Mouse (Mus musculus): Measurements from ENCODE around the gene Cntn5.
"Not testable (repeated sequence)": the region's sequence is repeated elsewhere in the genome, so short reads cannot be mapped to it uniquely, and the experiment has no call there.

Gene Cntn5

GRCm38 (mm10) chr9:10657144-10657748 lies 247.3 kb downstream of the Cntn5 start:
- CTCF ChIA-PET, result no interaction called here

GRCm38 (mm10) chr9:10650632-10651031 lies 253.9 kb downstream of the Cntn5 start:
- CTCF ChIA-PET, result no interaction called here

GRCm38 (mm10) chr9:10645951-10646350 lies 258.6 kb downstream of the Cntn5 start:
- CTCF ChIA-PET, result no interaction called here

- CTCF ChIA-PET, result no interaction called here
These were observed 259.3 kb downstream of the Cntn5 start for GRCm38 (mm10) chr9:10645045-10645830.

DNA sequence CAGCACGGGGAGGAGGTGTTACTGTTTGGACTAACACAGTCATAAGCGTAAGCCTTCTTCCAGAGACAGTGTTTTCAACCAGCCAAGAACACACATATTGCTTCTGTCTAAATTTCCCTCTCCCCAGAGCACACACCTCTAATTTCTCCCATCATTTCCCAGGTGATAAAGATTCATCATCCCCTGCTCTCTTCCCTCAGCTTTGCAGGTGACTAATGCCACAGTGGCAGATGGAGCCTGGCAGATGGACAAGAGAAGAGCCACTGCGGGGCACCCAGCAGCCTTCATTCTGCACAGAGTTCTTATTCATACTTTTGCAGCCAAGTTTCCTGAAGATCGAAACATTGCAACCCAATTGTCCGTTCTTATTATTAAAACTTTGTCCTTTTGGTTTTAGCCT lies 286.5 kb downstream of the Cntn5 start:
- CTCF ChIA-PET, result no interaction called here

DNA sequence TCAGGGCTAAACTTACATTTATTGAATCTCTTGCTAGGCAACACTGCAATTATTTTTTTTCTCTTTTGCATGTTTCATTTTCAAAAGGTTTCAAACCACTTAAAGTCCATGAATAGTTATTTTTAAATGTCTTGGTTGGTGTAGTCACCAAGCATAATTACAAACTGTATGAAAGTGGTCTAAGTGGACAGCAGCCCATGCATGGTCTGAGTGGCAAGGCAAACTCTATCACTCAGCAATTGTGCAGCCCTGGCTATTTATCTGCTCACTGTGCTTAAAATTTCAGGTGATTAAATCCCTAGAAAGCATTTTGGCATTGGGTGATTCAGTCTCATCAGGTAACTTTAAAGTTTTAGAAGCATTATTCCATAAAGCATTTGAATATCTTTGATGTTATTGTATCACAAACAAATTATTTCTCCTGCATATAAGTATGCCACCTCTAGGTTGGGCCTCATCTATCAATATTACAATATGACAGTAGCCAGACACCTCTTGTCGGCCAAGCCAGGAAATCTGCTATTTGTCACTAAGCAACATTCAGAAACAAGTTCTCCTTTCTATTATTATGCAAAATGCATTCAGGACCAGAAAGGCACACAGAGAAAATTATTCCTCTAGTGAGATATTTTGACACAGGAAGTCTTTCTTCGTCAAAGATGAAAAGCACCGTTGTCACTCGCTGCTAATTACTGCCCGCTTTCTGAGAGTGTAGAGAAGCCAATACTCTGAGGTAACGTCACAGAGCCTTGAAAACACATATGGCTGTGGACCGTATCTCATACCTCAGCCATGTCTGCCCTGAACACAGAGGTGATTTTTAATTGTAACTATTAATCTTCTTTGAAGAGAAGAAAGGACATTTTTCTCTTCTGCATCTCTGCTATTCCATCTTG lies 329.0 kb downstream of the Cntn5 start:
- CTCF ChIA-PET, result no interaction called here

- CTCF ChIA-PET, result no interaction called here
These were observed 334.7 kb downstream of the Cntn5 start for GRCm38 (mm10) chr9:10569830-10570229.

DNA sequence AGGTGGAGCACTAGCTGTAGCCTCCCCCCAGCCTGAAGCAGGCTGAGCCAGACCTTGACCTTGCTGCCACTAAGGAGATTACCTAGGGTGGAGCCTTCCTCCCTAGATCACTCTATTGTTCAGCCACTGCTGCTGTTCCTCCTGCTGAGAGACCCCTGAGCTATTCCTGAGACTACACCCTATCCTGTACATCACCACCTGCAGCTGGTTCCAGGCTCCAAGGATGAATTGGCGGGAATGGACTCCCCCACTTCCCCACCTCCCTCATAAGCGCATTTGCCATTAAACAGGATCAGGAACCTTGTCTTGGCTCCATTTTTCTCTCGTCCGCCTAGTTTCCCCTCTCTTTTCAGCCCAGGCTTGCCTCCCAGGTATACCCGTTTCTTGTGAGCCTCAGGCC lies 363.7 kb downstream of the Cntn5 start:
- CTCF ChIA-PET, result not testable (repeated sequence)

DNA sequence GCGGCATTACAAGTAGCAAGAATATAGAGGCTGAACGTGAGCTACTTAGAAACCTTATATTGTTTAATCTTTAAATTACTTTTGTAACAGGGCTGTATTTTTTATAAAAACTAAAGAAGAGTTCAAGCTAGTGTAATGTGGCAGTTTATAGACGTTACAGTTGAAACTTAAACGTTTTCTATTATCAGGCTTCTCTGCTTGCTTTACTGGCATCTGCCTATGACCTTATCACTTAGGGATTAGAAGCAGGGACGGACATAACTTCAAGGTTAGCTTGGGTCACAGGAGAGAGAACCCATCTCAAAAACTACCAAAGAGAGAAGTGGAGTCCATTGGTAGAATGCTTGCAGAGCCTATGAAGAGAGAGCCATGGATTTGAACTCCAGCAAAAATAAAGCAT lies 372.3 kb downstream of the Cntn5 start:
- CTCF ChIA-PET, result no interaction called here

- CTCF ChIA-PET, result no interaction called here
These were observed 373.5 kb downstream of the Cntn5 start for GRCm38 (mm10) chr9:10531087-10531486.

GRCm38 (mm10) chr9:10529528-10529927 lies 375.0 kb downstream of the Cntn5 start:
- CTCF ChIA-PET, result no interaction called here

- CTCF ChIA-PET, result no interaction called here
These were observed 375.5 kb downstream of the Cntn5 start for GRCm38 (mm10) chr9:10529113-10529512.

DNA sequence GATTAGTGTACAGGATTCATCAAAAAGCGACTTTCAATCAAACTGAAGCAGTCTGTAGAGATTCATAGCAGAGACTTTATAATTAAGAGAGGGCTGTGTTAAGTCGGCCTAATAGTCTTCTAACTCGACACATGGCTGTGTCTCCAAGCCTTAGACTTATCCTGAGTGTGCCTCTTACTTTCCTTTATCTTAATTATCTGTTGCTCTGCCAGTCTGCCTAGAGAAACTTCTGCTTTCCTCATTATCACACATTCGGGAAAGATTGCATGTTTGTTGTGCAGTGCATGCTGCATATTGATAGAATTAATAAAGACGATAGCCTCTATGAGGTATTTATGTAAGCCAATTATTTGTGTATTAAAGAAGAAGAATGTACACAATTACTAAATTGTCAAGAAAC lies 375.9 kb downstream of the Cntn5 start:
- CTCF ChIA-PET, result no interaction called here

DNA sequence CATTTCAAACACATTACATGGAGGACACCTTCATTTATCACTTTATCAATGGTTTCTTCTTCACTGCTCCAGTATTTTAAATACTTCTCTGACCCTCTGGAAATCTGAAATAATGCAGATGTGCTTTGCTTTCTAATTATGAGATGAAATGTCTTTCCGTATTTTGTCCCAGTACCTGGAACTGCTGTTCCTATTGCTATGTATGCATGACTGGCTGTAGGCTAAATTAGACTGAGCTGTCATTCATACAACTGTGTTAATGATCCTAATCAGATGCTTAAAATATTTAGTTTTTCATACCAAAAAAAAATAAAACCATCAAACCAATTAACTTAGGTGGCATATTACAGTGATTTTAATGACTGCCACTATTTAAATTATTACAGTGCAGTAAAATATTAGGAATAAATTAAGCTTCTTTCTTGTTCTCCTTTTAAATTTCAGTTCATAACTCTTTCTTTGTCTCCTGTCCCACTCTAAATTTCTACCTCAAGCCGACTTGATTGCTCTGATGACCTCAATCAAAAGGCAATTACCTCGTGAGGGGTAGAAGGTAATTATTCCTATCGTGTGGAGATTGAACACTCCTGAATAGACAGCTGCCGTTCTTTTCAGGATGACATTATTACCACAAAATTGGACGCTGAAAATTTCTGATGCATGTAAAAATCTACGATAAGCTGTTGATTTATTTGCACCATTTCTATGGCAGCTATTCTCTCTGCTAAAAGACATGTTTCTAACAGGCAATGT lies 378.5 kb downstream of the Cntn5 start:
- CTCF ChIA-PET, result no interaction called here

GRCm38 (mm10) chr9:10522604-10523003 lies 382.0 kb downstream of the Cntn5 start:
- CTCF ChIA-PET, result no interaction called here

DNA sequence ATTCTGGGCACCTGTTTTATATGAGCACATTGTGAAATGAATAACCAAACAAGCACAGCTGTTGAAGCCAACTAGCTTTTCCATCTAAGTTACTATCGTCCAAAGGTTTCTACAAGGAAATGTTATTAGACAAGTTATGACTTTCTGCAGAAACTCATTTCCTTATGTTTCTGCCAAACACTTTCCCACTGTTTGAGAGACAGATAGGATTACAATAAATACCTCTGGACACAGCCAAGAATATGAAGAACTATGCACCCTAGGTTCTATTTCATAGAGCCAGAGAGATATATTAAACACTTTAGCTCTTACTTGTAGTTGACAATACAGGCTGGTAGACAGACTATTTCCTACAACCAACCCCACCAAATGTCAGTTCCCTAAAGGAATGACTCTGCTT lies 383.5 kb downstream of the Cntn5 start:
- CTCF ChIA-PET, result no interaction called here

GRCm38 (mm10) chr9:10492243-10492642 lies 412.3 kb downstream of the Cntn5 start:
- CTCF ChIA-PET, result no interaction called here

- CTCF ChIA-PET, result no interaction called here
These were observed 433.0 kb downstream of the Cntn5 start for GRCm38 (mm10) chr9:10471484-10472125.

GRCm38 (mm10) chr9:10464758-10465157 lies 439.8 kb downstream of the Cntn5 start:
- CTCF ChIA-PET, result no interaction called here

GRCm38 (mm10) chr9:10457900-10458299 lies 446.7 kb downstream of the Cntn5 start:
- CTCF ChIA-PET, result no interaction called here

DNA sequence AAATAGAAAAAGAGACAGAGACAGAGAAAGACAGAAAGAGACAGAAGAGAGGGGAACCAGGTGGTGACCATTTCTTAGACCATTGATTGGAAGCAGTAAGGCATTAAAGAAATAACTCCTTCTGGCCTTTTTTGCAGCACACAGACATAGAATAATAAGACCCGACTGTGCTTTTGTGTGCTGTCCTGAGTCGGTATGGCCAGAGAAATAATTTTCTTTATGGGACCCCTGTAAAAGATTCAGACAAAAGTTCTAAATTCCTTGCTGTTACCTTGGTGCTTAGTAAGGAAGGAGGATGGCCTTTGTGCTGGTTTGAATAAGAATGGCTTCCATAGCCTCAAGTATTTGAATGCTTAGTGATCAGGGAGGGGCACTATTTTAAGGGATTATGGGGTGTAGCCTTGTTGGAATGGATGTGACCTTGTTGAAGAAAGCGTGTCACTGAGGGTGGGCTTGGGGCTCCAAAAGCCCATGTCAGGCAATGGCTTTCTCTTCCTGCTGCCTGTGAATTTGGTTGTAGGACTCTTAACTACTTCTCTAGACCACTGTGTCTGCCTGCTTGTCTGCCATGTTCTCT lies 455.5 kb downstream of the Cntn5 start:
- CTCF ChIA-PET, result no interaction called here
